Mouse (Mus musculus): ENCODE results near the gene Plekhg2. TPM values are rescaled to one million over a fixed set of nuclear protein-coding genes. Genes with fewer than 3 reads are reported as not detected.

Gene Plekhg2
- polyA plus RNA-seq, 1 experiment: 37.5 TPM

GRCm38 (mm10) chr7:28385196-28385595 lies 12.8 kb upstream of the Plekhg2 start:
- Histone ChIP-seq H3K4me1 (ENCODE audit: control insufficient read depth, insufficient read depth, low read length) (peaks cover 26% of the 10 kb centered on the region), H3K4me3 (replicated peaks; ENCODE audit: extremely low read depth, low read depth, low read length) (no peak overlapping the region)
- 84% methylated on average over 9 of the region's 9 CpGs for WGBS
- no peak for TF ChIP-seq POLR2A (IDR thresholded peaks at IDR 0.05; ENCODE audit: borderline replicate concordance, extremely low read depth, low read depth, low read length)
- TF ChIP-seq CTCF (IDR thresholded peaks at IDR 0.05; ENCODE audit: insufficient read depth, low read length): no peak
- DNase-seq: no peak

GRCm38 (mm10) chr7:28384162-28384561 lies 11.8 kb upstream of the Plekhg2 start:
- Histone ChIP-seq H3K4me1 (ENCODE audit: control insufficient read depth, insufficient read depth, low read length) (peaks cover 28% of the 10 kb centered on the region), H3K4me3 (replicated peaks; ENCODE audit: extremely low read depth, low read depth, low read length) (no peak overlapping the region)
- no peak for TF ChIP-seq CTCF (IDR thresholded peaks at IDR 0.05; ENCODE audit: insufficient read depth, low read length)
- no peak for TF ChIP-seq POLR2A (IDR thresholded peaks at IDR 0.05; ENCODE audit: borderline replicate concordance, extremely low read depth, low read depth, low read length)
- no peak for DNase-seq
- 71% methylated on average over 6 of the region's 6 CpGs for WGBS

- WGBS: 55% methylated on average over 4 of the region's 4 CpGs
- H3K4me3 ChIP-seq (replicated peaks; ENCODE audit: extremely low read depth, low read depth, low read length): no peak overlapping the region
- TF ChIP-seq CTCF (IDR thresholded peaks at IDR 0.05; ENCODE audit: insufficient read depth, low read length) (no peak), POLR2A (IDR thresholded peaks at IDR 0.05; ENCODE audit: borderline replicate concordance, extremely low read depth, low read depth, low read length) (no peak)
- DNase-seq: no peak
- peaks cover 28% of the 10 kb centered on the region for H3K4me1 ChIP-seq (ENCODE audit: control insufficient read depth, insufficient read depth, low read length)
Measured at GRCm38 (mm10) chr7:28383606-28384005, 11.2 kb upstream of the Plekhg2 start.

DNA sequence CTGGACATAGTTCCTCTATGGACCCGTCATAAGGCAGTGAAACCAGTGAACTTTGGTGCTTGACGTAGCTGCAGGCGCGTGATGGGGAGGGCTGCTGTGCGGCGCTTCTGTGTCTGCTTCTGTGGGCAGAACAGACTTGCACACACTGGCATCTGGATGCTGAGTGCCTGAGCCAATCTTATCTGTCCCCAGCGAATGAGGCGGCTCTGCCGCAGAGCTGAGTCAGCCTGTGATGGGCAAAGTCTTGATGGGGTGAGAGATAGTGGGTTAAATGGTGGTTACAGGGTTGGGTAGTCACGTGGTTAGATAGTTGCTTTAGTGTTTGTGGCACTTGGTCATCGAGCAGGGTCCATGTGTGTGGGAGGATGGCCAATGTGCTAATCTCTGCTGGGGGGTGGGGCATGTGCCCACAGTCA lies 10.6 kb upstream of the Plekhg2 start:
- no peak overlapping the region for H3K4me3 ChIP-seq (replicated peaks; ENCODE audit: extremely low read depth, low read depth, low read length)
- DNase-seq: peak; percentile 36
- 21% methylated on average over 11 of the region's 11 CpGs for WGBS
- peaks cover 28% of the 10 kb centered on the region for H3K4me1 ChIP-seq (ENCODE audit: control insufficient read depth, insufficient read depth, low read length)
- TF ChIP-seq CTCF (IDR thresholded peaks at IDR 0.05; ENCODE audit: insufficient read depth, low read length) (no peak), POLR2A (IDR thresholded peaks at IDR 0.05; ENCODE audit: borderline replicate concordance, extremely low read depth, low read depth, low read length) (peak; percentile 38; the same call in 1 of the 2 replicates)

GRCm38 (mm10) chr7:28382347-28382951 lies 10.1 kb upstream of the Plekhg2 start:
- no peak for DNase-seq
- no peak for TF ChIP-seq CTCF (IDR thresholded peaks at IDR 0.05; ENCODE audit: insufficient read depth, low read length)
- TF ChIP-seq POLR2A (IDR thresholded peaks at IDR 0.05; ENCODE audit: borderline replicate concordance, extremely low read depth, low read depth, low read length): peak; percentile 45; the same call in 1 of the 2 replicates
- WGBS: 3% methylated on average over 10 of the region's 12 CpGs
- peaks cover 28% of the 10 kb centered on the region for H3K4me1 ChIP-seq (ENCODE audit: control insufficient read depth, insufficient read depth, low read length)
- H3K4me3 ChIP-seq (replicated peaks; ENCODE audit: extremely low read depth, low read depth, low read length): peak overlapping the region; percentile 51

DNA sequence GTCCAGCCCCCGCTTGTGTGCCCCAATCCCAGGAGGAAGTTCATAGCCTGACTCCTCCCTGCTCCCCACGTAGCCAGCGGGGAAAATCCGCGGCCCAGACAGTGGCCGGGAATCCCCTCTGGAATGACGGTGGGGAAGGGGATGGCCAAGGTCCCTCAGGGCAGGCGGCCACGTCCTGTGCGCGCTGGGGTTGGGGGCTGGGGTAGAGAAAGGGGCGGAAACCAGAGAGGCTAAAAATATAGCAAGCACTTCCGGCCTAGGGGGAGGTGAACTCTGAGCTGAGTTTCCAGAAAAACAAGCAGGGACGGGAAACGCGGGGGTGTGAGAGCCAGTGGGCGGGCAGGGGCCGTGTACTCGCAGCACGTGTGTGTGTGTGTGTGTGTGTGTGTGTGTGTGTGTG lies 9.5 kb upstream of the Plekhg2 start:
- peak; percentile 86 for DNase-seq
- TF ChIP-seq POLR2A (IDR thresholded peaks at IDR 0.05; ENCODE audit: borderline replicate concordance, extremely low read depth, low read depth, low read length) (peak; percentile 72; the same call in 1 of the 2 replicates), CTCF (IDR thresholded peaks at IDR 0.05; ENCODE audit: insufficient read depth, low read length) (no peak)
- WGBS: 2% methylated on average over 20 of the region's 20 CpGs
- peak overlapping the region; percentile 66 for H3K4me3 ChIP-seq (replicated peaks; ENCODE audit: extremely low read depth, low read depth, low read length)
- H3K4me1 ChIP-seq (ENCODE audit: control insufficient read depth, insufficient read depth, low read length): peaks cover 28% of the 10 kb centered on the region

GRCm38 (mm10) chr7:28381017-28381790 lies 8.8 kb upstream of the Plekhg2 start:
- WGBS: under 1% methylated on average over 30 of the region's 30 CpGs
- peaks cover 26% of the 10 kb centered on the region for H3K4me1 ChIP-seq (ENCODE audit: control insufficient read depth, insufficient read depth, low read length)
- peak; percentile 79 for DNase-seq
- TF ChIP-seq CTCF (IDR thresholded peaks at IDR 0.05; ENCODE audit: insufficient read depth, low read length) (no peak), POLR2A (IDR thresholded peaks at IDR 0.05; ENCODE audit: borderline replicate concordance, extremely low read depth, low read depth, low read length) (peak; percentile 55; the same call in 1 of the 2 replicates)
- H3K4me3 ChIP-seq (replicated peaks; ENCODE audit: extremely low read depth, low read depth, low read length): peak overlapping the region; percentile 66

DNA sequence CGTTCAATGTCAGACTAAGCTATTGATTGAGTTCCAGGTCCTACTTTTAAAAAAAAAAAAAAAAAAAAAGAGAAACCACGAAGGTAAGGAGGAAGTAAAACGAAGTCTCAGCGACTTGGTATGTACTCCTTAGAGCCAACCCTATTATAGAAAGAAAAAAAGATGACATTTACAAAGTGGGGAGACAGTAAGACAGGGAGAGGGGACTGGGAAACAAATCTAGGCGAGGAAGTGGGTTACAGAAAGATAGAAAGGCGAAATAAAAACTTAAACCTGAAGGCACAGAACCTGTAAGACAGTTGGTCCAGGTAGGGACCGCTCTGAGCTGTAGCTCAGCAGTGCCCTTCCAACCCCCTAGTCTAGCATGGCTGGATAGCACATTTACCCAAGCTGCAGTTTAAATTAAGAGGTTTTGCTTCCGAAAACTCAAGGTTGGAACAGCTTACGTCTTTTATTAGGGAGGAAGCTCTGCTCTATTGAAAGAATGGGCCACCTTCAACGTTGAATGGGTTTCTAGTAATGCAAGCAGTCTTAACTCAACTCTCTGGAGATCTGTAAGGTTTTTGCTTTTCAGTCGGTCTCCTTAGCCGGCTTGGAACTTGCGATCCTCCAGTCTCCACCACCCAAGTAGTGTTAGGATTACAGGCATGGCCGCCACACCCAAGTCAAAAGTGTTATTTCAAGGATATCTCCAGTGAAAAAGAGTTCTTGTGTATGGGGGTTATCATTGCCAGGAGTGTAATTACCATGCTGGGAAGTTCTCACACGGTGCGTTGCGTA lies 8.0 kb upstream of the Plekhg2 start, which contains the start of gene Zfp36:
TSS of gene Zfp36 (minus strand) at position 17 of the 780 bp plus-strand sequence.
- H3K4me1 ChIP-seq (ENCODE audit: control insufficient read depth, insufficient read depth, low read length): peaks cover 23% of the 10 kb centered on the region
- 24% methylated on average over 17 of the region's 17 CpGs for WGBS
- DNase-seq: no peak
- no peak for TF ChIP-seq CTCF (IDR thresholded peaks at IDR 0.05; ENCODE audit: insufficient read depth, low read length)
- TF ChIP-seq POLR2A (IDR thresholded peaks at IDR 0.05; ENCODE audit: borderline replicate concordance, extremely low read depth, low read depth, low read length): peak; percentile 40; the same call in 1 of the 2 replicates
- peak within 1 kb of the TSS; percentile 98 for H3K4me3 ChIP-seq (replicated peaks; ENCODE audit: extremely low read depth, low read depth, low read length)
